8 mouse cellular contexts compared by ENCODE assay signal in the genomic region with DNA sequence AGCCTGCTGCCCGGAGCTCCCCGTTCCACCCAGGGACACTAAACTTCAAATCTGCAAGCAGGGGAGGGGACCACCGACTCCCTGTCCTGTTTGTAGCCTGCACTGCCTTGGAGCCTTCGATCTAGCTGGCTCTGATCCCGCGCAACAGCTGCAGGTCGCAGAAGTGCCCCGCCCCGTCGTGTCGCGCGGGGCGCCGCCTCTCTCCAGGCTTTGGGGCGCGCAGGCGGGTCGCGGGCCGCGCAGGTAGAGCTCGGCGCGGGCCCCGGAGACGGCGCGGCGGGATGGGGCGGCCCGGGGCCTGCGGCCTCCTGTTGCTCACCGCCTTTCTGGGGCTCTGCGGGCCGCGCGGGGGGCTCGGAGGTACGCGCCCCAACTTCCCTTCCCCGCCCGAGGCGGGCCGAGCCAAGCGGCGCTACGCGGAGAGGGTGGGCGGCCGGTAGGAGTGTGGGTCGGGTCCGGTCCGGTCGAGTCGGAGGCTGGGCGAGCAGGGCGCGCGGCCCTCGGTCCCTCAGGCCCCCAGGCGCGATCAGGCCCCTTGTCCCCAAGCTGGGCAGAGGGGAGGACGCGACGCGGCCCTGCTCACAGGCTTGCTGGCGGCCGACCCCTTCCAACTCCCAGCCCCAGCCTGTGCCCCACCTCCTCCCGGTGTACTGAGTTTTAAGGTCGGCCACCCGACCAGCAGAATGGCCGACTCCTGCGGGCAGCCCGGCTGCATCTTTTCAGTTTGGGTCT. TPM values are rescaled to one million over a fixed set of nuclear protein-coding genes. Genes with fewer than 3 reads are reported as not detected.
DNase-seq lines count a peak whose midpoint lies in the region; ATAC-seq lines count a peak whose summit lies in the region.

Gene BC067074 (plus strand): TSS at position 185 of the 732 bp plus-strand sequence.

- WGBS in kidney, embryonic 15.5 days = under 1% methylated on average over 73 of the region's 75 CpGs
- 2% methylated on average over 74 of the region's 75 CpGs for WGBS in stomach, embryonic 16.5 days

- H3K9ac ChIP-seq in kidney, embryonic 15.5 days = peak within 1 kb of the TSS; percentile 74
- peak within 1 kb of the TSS; percentile 86 for H3K9ac ChIP-seq in stomach, embryonic 16.5 days (ENCODE audit: low read length)

- H3K4me2 ChIP-seq in kidney, embryonic 15.5 days = peak within 1 kb of the TSS; percentile 92
- peak within 1 kb of the TSS; percentile 84 for H3K4me2 ChIP-seq in stomach, embryonic 16.5 days (ENCODE audit: low read depth, low read length)

- intact Hi-C loops in gastrocnemius, postnatal 14 days (cut with DNase I; ENCODE audit: low total_unique reads) = no loop called here

- no peaks in the 10 kb centered on the region for H3K36me3 ChIP-seq in kidney, embryonic 15.5 days
- no peaks in the 10 kb centered on the region for H3K36me3 ChIP-seq in stomach, embryonic 16.5 days (ENCODE audit: control insufficient read depth, insufficient read depth, low read length)

- peaks cover 25% of the 10 kb centered on the region for H3K4me1 ChIP-seq in kidney, embryonic 15.5 days
- peaks cover 4% of the 10 kb centered on the region; the same call in 1 of the 2 replicates for H3K4me1 ChIP-seq in stomach, embryonic 16.5 days (ENCODE audit: control insufficient read depth, insufficient read depth, low read length)

- peaks cover 7% of the 10 kb centered on the region; the same call in 1 of the 2 replicates for H3K27me3 ChIP-seq in kidney, embryonic 15.5 days
- no peaks in the 10 kb centered on the region for H3K27me3 ChIP-seq in stomach, embryonic 16.5 days (ENCODE audit: control insufficient read depth, insufficient read depth, low read length)

- no peaks in the 10 kb centered on the region for H3K9me3 ChIP-seq in kidney, embryonic 15.5 days (replicated peaks)
- no peaks in the 10 kb centered on the region for H3K9me3 ChIP-seq in stomach, embryonic 16.5 days (replicated peaks; ENCODE audit: control insufficient read depth, low read length)

- ATAC-seq in kidney, embryonic 15.5 days (replicated peaks; ENCODE audit: low FRiP score) = peak; percentile 83
- peak; percentile 80 for ATAC-seq in stomach, embryonic 16.5 days (ENCODE audit: insufficient read depth, low FRiP score)

- H3K27ac ChIP-seq in kidney, embryonic 15.5 days = 0 out of 2 replicates have a peak within 1 kb of the TSS, but pooled peaks have one; percentile 32
- H3K27ac ChIP-seq in stomach, embryonic 16.5 days (ENCODE audit: low read length) = no peak within 1 kb of the TSS

- H3K4me3 ChIP-seq in kidney, embryonic 15.5 days (replicated peaks) = peak within 1 kb of the TSS; percentile 68
- H3K4me3 ChIP-seq in stomach, embryonic 16.5 days (replicated peaks; ENCODE audit: low read length) = peak within 1 kb of the TSS; percentile 64

- DNase-seq in adrenal gland, postnatal 10 days = peak; percentile 56
- DNase-seq in adrenal gland, adult 8-10 months = no peak
- peak; percentile 78 for DNase-seq in ZHBTc4 (ENCODE audit: low read depth, low spot score)
- DNase-seq in gastrocnemius, postnatal 14 days = peak; percentile 46
- peak; percentile 41 for DNase-seq in lung, postnatal 36 days
- no peak for DNase-seq in spleen, postnatal 4 days (ENCODE audit: low spot score in 2 of 2)

RNA-seq across cellular contexts. Expression of gene BC067074, which starts in this region (rescaled TPM):
- total RNA-seq in adrenal gland, postnatal 10 days (2021) = 1 to 10 TPM; 2.3 to 4.7 TPM
- total RNA-seq in adrenal gland, adult 8-10 months (2022) = 1 to 10 TPM in 1 of 4 experiments, under 1 TPM in 3; 0.77 to 1.6 (median 0.87) TPM
- total RNA-seq in gastrocnemius, postnatal 14 days (2021) = 1 to 10 TPM; 2.0 to 3.1 TPM
- 5.2 and 5.7 TPM in 2 replicates for polyA plus RNA-seq in kidney, embryonic 15.5 days (2015; fragmentation: Nextera tagmentation; extraction: Ambion mirVana)
- polyA plus RNA-seq in stomach, embryonic 16.5 days (2015; fragmentation: Nextera tagmentation; extraction: Ambion mirVana) = 3.2 and 3.9 TPM in 2 replicates

Comparison
In these comparisons a context has a peak if more than half of its experiments do, and no peak if none do; other contexts are left out.
1. DNase-seq: peak in adrenal gland, postnatal 10 days (single experiment), ZHBTc4 (single experiment), gastrocnemius, postnatal 14 days (single experiment) and lung, postnatal 36 days (single experiment); none in adrenal gland, adult 8-10 months (single experiment) and spleen, postnatal 4 days (0 of 2).